ENCODE assay signal across 9 mouse cellular contexts in genomic region chr13:112153681-112154127, GRCm38 (mm10).
DNase-seq lines count a peak whose midpoint lies in the region; ATAC-seq and TF ChIP-seq lines count a peak whose summit lies in the region.
"Had no signal": no experiment of that assay in that cellular context is flagged by ENCODE, and none has a peak within 500 bp of the region (broad histone marks: within the 10 kb centered on the region; RNA-seq: fewer than 3 reads in every experiment).

No protein-coding gene starts in this region.

- no peak overlapping the region for H3K4me3 ChIP-seq in forebrain, postnatal 0 days (ENCODE audit: low read depth, low read length)
- H3K4me3 ChIP-seq in forebrain, embryonic 13.5 days = no peak overlapping the region
- H3K4me3 ChIP-seq in intestine, embryonic 15.5 days (replicated peaks) = no peak overlapping the region
- H3K4me3 ChIP-seq in midbrain, embryonic 15.5 days = no peak overlapping the region

- H3K9ac ChIP-seq in forebrain, postnatal 0 days = no peak overlapping the region
- H3K9ac ChIP-seq in forebrain, embryonic 13.5 days = no peak overlapping the region
- no peak overlapping the region for H3K9ac ChIP-seq in intestine, embryonic 15.5 days
- no peak overlapping the region for H3K9ac ChIP-seq in midbrain, embryonic 15.5 days

- no peak overlapping the region for H3K27ac ChIP-seq in forebrain, postnatal 0 days (ENCODE audit: low read depth, low read length)
- no peak overlapping the region for H3K27ac ChIP-seq in forebrain, embryonic 13.5 days
- peak overlapping the region; percentile 37; the same call in 1 of the 2 replicates for H3K27ac ChIP-seq in intestine, embryonic 15.5 days
- no peak overlapping the region for H3K27ac ChIP-seq in midbrain, embryonic 15.5 days

- peaks cover 4% of the 10 kb centered on the region; the same call in 1 of the 2 replicates for H3K27me3 ChIP-seq in forebrain, postnatal 0 days (ENCODE audit: insufficient read depth, low read length)
- H3K27me3 ChIP-seq in forebrain, embryonic 13.5 days = no peaks in the 10 kb centered on the region; the same call in 1 of the 2 replicates
- no peaks in the 10 kb centered on the region for H3K27me3 ChIP-seq in intestine, embryonic 15.5 days (replicated peaks)
- no peaks in the 10 kb centered on the region for H3K27me3 ChIP-seq in midbrain, embryonic 15.5 days (replicated peaks)
- H3K27me3 ChIP-seq: CH12.LX had no signal

- WGBS in forebrain, postnatal 0 days = 45% methylated on average over 4 of the region's 4 CpGs
- WGBS in forebrain, embryonic 13.5 days = 53% methylated on average over 4 of the region's 4 CpGs
- WGBS in intestine, embryonic 15.5 days = 17% methylated on average over 4 of the region's 4 CpGs
- 57% methylated on average over 4 of the region's 4 CpGs for WGBS in midbrain, embryonic 15.5 days

- H3K9me3 ChIP-seq in forebrain, postnatal 0 days (ENCODE audit: low read length) = no peaks in the 10 kb centered on the region
- H3K9me3 ChIP-seq in forebrain, embryonic 13.5 days (replicated peaks) = no peaks in the 10 kb centered on the region
- no peaks in the 10 kb centered on the region for H3K9me3 ChIP-seq in intestine, embryonic 15.5 days
- H3K9me3 ChIP-seq in midbrain, embryonic 15.5 days = no peaks in the 10 kb centered on the region

- no peak for ATAC-seq in forebrain, postnatal 0 days
- no peak; the same call in 1 of the 2 replicates for ATAC-seq in forebrain, embryonic 13.5 days
- ATAC-seq in intestine, embryonic 15.5 days = peak; percentile 68
- no peak for ATAC-seq in midbrain, embryonic 15.5 days (replicated peaks)

- DNase-seq in forebrain, postnatal 0 days = peak; percentile 28
- DNase-seq in Muller cell, postnatal 12 days (ENCODE audit: inconsistent ontology term) = peak; percentile 83
- peak; percentile 21 for DNase-seq in cerebellum, postnatal 36 days
- no peak for DNase-seq in spleen, postnatal 10 days (ENCODE audit: low spot score in 2 of 2)
- DNase-seq in spleen, adult 12 weeks (ENCODE audit: low spot score) = no peak

- H3K4me2 ChIP-seq in forebrain, postnatal 0 days (ENCODE audit: low read depth) = no peak overlapping the region
- H3K4me2 ChIP-seq in forebrain, embryonic 13.5 days = no peak overlapping the region
- peak overlapping the region; percentile 51; the same call in 1 of the 2 replicates for H3K4me2 ChIP-seq in intestine, embryonic 15.5 days (replicated peaks)
- peak overlapping the region; percentile 30; the same call in 1 of the 2 replicates for H3K4me2 ChIP-seq in midbrain, embryonic 15.5 days

- 0 out of 2 replicates have a peak, but pooled peaks cover 9% of the 10 kb centered on the region for H3K4me1 ChIP-seq in forebrain, postnatal 0 days (ENCODE audit: insufficient read depth)
- H3K4me1 ChIP-seq in forebrain, embryonic 13.5 days = peaks cover 14% of the 10 kb centered on the region
- H3K4me1 ChIP-seq in intestine, embryonic 15.5 days (replicated peaks) = peaks cover 13% of the 10 kb centered on the region
- H3K4me1 ChIP-seq in midbrain, embryonic 15.5 days = peaks cover 15% of the 10 kb centered on the region

- no peak for TF ChIP-seq CTCF in forebrain, postnatal 0 days (IDR thresholded peaks at IDR 0.05; ENCODE audit: low read depth)

- H3K36me3 ChIP-seq in forebrain, postnatal 0 days (ENCODE audit: insufficient read depth) = no peaks in the 10 kb centered on the region
- H3K36me3 ChIP-seq in forebrain, embryonic 13.5 days (ENCODE audit: poor library complexity, severe bottlenecking) = no peaks in the 10 kb centered on the region
- H3K36me3 ChIP-seq in intestine, embryonic 15.5 days = no peaks in the 10 kb centered on the region
- no peaks in the 10 kb centered on the region for H3K36me3 ChIP-seq in midbrain, embryonic 15.5 days (replicated peaks)

Comparison
In these comparisons a context has a peak if more than half of its experiments do, and no peak if none do; other contexts are left out.
1. DNase-seq: peak in forebrain, postnatal 0 days (single experiment), Muller cell, postnatal 12 days (single experiment) and cerebellum, postnatal 36 days (2 of 2); none in spleen, postnatal 10 days (0 of 2) and spleen, adult 12 weeks (single experiment).
2. H3K4me2 ChIP-seq: peak in intestine, embryonic 15.5 days (single experiment) and midbrain, embryonic 15.5 days (single experiment); none in forebrain, postnatal 0 days (single experiment) and forebrain, embryonic 13.5 days (single experiment).